Mouse (Mus musculus) embryo, embryonic 10.5 days (tissue): ENCODE results near the gene Il7r.
"Not testable (repeated sequence)": the region's sequence is repeated elsewhere in the genome, so short reads cannot be mapped to it uniquely, and the experiment has no call there.

Experiments
- DNase-seq: peaks from one replicate; pipeline ENCODE4 v3.0.0-alpha.2; 2015; ENCODE audit warnings: low spot score

Il7r gene

DNA sequence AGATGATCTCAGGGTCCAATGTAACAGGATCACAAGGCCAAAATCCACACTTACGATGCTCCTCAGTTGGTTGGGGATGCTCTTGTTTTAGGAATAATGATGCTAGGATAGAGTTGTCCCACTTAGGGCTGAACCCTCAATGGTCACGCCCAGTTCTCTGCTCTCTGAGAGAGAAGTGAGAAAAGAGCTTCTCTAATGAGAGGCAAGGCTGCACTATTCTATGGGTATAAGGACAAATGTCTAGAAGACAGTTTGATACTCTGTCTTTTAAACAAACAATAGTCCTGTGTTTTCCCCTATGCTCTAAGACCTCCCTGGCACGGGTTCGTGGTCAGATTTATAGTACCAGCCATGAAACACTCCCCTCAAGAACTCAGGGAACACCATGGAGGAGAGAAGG, at the start of gene Il7r:
Gene Il7r, minus strand, starts transcription at position 101 of the 400 bp plus-strand sequence.
- no peak for DNase-seq

DNA sequence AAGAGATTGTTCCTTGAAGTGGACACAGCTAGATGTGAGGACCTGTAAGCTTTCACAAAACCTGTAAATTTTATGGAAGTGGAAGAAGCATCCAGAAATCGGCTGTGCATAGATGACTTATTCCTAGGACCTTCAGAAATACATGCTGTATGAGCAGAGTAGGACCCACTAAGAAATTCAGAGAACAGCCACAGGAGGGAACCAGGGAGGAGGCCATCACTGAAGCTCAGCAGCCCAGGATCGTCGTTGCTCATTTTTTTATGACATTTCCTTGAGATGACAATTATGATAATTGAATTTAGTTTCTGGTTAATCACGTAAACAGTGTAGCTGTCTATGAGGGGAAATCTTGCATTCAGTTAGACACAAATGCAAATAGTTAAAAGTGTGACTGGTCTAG, 47.3 kb upstream of the Il7r start:
- no peak for DNase-seq

DNA sequence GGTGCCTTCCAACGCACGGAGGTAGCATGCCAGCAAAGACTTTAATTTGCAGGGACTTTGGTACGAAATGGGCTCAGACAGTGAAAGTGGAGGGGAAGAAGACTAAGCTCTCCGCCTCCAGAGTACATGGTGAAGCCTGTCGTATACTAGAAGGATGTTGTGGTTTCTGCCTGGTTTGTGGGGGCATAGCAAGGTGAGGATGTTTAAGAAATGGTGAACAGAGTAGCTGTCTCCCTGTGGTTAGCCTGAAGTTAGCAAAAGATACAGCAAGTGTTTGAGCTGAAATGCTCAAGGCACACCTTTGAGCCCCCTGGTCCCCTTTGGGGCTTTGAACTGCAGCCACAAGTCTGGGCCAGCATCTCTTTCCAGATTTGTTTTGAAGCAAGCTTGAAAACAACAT, 44.8 kb upstream of the Il7r start:
- DNase-seq, result no peak

DNA sequence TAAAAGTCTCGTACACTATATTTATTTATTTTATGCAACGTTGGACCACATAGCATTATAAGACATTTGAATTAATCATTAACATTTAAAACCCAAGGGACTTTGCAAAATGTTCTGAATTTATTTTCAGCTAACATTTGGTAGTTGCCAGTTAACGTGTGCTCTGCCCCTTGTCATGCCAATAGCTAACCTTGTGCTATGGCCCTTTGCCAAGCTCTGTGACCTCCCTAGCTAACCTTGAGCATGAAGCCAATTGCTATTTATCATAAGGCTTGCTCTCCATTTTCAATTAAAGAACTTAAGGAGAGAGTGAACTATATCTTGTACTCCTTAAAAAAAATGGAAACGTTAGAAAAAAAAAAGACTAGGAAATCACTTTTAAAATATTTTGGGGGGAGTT, 43.4 kb upstream of the Il7r start:
- no peak for DNase-seq

DNA sequence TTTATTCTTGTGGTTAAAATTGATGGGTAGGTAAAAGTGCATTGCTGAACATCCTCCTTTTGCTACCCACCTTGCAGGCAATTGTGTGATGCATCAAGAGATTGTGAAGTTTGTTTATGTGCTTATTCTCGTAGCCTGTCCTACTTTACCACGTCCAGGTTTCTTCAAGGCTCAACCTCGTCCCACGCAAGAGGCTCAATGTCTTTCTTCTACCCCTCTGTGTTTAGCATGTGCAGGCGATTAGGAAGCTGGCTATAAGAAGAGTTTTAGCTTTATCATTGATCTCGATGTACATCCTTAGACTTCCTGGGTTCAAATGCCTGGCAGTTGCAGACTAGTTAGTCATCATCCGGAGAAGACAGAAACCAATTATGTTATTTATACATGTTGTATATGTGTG, 42.7 kb upstream of the Il7r start:
- DNase-seq, result no peak

DNA sequence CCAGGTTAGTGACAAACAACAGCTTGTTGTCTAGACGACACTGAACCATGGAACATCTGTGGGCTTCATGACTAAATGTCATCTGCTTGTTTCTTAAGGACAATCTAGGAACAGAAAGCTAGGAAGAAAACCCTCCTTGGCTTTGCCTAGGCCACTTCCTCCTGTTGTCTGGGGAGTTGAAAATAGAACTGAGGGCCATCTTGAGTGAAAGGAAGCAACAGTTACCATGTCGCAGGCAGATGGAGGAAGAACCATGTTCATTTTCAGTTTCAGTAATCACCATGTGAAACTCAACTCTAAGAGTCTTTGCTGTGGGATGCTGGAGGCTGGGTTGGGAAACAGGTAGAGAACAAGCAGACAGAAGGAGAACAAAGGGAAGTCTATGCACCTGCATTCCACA, 41.9 kb upstream of the Il7r start:
- DNase-seq, result no peak

DNA sequence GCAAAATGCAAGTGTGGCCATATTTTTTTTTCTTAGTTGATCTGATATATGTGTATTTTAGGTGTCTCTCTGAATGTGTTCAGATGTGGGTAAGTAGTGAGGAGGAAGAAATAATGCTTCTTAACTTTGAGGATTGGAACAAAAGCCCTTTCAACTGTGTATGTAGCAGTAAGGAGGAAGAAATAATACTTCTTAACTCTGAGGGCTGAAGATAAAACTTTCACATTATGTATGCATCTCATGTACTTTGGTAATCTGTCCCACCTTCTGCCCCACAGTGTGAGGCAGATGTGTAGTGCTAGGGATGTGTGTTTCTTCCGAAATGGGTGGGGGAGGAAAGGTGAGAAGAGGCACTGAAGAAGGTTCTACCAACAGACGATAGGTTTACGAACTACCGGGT, 37.3 kb upstream of the Il7r start:
- no peak for DNase-seq

DNA sequence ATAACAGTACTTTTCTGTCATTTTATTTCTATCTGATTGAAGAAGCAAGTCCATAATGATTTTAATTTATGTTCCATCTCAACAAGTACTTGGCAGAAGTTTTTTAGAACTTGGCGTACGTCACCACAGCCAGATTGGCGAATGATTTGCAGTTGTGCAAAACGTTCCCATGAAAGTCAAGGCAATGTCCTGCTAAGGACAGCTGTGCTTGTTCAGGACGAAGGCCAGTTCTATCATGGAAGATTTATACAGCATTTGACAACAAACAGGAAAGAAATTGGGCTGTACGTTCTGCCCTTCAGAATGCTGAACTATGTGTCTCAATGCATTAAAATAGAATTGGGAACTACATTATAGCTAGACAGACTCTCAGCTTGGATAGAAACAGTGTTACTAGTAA, 35.4 kb upstream of the Il7r start:
- DNase-seq, result no peak

DNA sequence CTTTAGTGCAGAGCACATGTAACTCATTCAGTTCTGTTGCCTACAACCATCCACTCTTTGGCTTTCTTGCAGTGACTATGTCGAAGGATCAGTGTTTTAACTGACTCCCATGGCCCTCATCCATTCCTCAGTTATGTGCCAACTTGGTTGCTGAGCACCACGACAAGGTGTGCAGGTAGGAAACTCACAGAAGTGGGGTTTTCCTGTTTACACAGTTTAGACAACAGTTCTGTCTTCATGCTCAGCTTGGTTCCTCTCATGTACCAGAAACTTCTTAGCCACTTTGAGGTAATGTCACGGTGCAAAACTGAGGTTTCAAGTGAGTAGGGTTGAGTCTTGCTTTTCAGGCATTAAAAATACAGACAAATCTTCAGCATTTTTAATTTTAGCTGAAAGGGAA, 34.2 kb upstream of the Il7r start:
- no peak for DNase-seq

DNA sequence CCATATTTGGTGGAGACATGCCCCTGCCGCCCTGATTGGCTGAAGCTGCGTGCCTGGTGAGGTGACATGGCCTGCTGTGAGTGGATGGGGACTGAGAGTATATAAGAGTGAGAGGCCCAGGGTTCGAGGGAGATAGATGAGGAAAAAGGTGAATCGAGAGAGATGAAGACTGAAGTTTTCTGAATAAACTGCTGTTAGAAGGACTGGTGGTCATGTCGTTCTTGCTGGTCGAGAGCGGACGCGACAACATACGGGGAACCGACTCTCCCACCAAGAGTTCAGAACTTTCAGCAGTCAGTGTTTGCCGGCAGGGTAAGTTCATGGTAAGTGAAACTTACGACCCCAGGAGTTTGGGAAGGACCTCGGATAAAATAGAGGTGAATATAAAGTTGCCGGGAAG, 27.3 kb upstream of the Il7r start:
- DNase-seq, result not testable (repeated sequence)

DNA sequence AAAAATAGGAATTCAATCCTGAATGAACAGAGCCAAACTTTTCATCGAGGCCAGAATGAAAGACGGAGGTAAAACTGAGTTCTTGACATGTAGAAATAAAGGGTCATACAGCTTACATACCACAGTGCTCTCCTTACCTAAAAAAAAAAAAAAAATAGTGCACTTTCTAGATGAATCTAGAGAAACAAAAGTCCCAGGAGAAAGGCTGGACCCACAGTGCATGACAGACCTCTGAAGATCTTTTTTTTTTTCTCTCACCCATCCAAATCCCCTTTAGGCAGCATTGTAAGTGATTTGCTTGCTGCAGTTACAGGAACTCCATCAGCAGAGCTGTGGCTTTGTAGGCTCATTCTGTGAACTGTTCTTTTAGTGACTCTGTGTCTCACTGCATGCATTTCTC, 19.0 kb upstream of the Il7r start:
- no peak for DNase-seq

DNA sequence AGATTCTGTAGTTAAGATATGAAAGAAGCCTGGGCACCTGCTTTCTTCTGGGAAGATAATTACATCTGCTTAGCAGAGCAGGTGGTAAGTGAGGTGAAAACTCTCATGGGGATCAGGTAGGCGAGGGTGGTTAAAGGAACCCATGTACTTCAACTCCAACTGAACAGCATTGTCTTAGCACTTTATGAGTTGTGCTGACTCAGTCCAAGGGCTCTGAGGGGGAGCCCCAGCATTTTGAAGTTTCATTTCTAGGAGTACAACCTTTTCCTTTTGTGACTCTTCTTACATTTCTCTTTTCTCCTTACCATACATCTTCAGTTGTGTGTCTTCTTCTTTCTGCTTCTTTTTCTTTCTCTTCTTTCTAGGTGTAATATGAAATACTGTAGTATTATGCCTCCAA, 5.2 kb upstream of the Il7r start:
- no peak for DNase-seq

DNA sequence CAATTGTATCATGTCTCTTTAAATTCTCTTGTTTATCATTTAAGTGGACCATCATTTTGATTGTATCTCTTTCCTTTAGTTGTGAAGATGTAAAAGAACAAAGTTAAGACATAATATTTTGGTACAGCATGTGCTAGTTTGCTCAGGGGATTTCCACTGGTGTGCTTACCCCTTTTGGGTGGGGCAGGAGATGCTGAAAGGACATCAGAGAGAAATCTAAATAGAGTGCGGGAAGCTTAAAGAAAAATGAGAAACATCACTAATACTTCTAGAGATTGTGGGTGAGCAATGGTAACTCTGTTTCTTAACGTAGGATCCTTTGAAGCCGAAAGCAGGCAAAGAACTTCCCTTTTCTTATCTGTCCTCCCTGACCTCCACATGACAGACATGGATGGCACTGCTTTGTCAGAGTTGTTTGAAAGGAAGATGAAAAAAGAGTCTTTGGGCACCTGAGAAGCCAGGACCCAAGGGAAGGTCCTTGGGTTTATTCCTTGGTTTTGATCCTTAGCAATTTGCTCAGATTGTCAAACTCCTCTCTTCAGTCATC, 3.5 kb upstream of the Il7r start:
- no peak for DNase-seq

DNA sequence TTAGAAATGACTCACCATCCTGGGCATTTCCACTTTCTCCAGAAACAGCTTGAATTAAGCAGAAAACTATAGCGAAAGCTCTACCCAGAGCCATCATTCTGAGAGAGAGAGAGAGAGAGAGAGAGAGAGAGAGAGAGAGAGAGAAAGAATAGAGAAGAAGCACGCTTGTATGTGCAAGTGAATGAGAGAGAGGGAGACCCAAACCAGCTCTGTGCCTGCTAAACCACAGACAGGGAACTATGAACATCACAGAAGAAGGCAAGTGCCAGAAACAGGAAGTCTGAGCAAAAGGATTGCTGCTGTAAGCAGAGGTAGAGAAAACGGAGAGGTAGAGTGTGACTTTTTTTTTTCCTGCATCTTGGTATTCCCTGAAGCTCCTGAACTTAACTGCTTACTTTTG, 330 bp downstream of the Il7r start:
- DNase-seq, result no peak

DNA sequence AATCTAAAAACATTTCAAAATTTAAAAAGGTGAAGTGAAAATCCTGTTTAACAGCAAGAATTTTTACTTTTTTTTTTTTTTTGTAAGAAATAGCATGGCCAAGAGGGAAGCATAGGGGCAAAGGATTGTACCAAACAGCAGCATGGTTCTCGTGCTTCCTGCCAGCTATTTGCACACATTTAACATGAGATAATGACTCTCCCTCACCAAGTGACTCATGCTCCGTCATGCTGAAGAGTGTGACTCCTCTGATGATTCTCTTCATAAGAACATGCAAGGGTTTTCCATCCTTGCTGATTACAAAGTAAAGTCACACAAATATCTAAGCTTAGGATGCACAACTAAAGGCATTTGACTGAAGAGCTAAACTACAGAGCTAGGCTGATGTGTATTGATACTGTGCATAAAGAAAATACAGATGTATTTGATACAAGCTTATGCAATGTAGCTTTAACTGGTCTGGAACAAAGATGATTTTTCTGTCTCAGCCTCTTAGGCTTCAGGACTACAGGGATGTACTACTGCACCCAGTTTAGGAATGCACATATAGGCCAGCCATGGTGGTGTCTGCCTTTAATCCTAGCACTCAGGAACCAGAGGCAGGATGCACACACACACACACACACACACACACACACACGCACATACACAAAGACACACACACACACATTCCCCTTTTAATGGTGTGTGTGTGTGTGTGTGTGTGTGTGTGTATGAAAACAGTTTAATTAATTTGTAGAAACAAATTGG, 1.6 kb downstream of the Il7r start:
- DNase-seq, result no peak

DNA sequence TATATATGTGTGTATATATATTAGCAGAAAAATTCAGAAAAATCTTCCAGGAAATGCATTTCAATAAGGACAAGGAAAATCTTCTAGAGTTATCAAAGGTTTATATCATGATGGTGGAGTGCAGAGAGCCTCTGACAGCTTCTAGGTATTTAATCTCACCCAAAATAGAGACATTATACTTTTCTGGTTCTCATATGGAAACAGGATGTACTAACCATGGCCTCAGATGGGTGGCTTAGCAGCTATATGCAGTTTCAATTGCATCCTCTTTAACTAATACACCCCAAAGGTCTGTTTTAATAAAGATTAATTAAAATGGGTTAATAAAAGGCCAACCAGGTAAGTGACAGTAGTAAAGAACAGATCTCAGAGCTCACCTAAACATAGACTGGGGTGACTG, 3.6 kb downstream of the Il7r start:
- DNase-seq, result no peak

DNA sequence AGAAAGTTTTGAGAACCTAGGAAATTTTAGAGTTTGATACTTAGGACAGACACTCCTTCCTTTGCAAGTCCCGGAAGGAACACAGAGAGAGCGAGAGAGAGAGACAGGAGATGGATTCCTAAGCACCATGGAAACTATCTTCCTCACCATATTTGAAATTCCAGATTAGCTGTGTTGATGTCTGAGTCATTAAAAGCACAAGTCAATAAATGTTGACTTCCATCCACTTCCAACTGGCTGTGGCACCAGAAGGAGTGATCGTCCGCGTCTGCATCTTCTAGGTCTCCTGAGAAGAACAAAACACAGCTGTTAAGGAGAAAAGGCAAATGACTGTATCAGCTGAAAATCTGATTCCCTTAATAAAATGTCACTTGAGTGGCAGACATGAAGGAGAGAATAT, 5.1 kb downstream of the Il7r start:
- no peak for DNase-seq

DNA sequence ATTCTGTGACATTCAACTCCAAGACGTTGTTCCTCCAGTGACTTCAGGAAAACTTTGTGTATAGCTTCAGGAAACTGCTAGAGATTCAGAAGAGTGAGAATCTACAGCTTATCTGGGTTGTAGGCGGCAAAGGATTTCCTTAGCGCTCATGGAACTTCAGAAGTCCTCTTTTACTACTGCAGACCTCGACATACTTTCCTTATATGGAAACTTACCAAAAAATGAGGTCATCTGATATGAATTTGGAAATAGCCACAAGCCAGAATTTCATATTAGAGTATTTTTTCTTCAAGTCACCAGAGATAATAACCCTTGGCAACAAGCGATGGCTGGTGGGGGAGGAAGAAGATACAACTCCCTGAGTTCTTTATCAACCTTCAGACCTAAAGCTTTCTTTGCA, 6.0 kb downstream of the Il7r start:
- no peak for DNase-seq

DNA sequence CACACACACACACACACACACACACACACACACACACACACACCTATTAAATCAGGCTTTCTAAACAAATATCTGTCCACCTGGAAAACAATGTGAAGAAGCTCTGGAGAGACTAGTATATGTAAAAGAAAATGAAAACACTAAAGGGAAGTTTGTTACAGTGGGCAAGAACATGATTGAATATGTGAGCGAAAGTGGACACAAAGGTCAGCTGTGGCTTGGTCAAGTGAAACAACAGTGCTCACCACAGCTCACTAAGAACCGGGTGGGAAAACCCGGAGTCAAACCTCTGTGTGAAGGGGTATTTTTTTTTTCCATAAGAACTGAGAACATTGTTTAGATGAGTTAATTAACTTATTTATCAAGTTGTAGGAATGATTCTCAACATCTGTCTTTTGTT, 6.9 kb downstream of the Il7r start:
- no peak for DNase-seq

DNA sequence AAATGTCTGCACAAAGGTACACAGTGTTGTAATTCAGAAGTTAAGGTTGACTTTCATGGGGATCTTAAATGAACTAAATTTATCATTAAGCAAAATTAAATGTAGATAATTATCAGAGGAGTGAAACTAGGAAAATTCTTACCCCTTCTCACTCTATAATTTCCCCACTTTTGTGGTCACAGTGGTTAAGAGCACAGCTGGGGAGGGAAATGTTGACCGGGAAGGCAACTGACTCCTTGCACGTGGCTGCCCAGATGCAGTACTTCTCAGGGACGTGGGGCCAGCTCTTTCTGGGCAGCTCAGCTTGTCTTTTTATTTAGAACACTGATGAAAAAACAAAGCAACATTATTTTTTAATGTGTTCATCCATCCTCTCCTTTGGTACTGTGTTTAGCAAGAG, 37.9 kb downstream of the Il7r start:
- no peak for DNase-seq

DNA sequence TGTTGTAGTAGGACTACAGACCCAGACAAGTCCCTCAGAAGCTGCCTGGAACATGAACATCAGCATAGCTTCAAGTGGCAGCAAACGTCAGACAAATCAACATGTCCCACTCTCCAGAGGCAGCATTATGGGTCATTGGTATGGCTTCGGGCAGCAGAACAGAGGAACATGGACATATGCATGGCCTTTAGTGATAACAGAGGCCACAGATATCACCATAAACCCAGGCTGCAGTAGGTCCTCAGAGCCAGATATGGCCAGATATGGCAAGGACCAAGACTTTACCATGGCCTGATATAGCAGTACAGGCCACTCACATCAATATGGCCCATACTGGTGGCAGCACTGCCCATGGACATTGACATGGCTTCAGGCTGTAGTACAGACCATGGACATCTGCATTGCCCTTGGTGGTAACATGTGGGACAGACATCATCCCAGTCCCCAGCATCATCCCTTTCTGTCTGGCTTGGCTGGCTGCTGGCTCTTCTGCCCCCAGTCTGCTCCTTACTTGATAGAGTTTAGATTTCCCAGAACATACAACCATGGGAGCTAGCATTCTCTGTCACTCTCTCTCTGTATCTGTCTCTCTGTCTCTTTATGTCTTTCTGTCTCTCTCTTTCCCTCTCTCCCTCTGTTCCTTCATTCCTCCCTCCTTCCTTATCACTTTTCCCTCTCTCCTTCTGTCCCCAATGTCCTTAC, 40.4 kb downstream of the Il7r start:
- DNase-seq, result no peak

DNA sequence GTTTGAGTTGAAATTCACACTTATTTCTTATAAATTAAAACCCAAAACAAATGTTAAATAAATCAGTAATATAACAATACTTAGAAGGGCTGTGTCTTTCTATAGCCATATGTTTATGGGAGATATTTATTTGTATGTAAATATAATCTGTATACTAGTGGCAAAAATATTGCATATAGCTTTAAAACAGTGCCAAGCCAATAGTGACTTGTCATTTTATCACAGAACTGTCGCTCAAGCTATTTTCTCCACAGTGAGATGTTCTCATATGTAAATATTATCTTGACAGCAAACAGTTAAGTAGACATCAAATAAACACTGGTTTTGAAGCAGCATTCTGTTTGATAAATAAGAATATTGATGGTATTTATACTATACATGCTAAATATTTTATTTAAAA, 56.8 kb downstream of the Il7r start:
- DNase-seq, result no peak

DNA sequence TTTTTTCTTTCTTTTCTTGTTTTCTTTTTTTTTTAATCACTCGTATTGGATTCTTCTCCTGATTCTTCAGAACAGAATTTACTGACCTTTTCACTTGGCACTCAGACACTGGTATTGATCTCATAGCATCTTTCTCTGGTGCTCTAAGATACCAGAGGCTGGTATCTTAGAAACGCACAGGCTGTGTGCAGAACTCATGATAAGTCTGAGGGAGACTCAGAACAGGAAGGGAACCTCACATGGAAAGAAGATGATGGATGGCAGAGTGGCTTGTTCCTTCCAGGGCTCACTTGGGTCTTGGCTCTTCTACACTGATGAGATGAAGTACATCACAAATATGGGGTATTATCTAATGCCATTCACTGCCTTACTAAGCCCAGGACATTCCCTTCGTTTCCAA, 57.4 kb downstream of the Il7r start:
- DNase-seq, result no peak

DNA sequence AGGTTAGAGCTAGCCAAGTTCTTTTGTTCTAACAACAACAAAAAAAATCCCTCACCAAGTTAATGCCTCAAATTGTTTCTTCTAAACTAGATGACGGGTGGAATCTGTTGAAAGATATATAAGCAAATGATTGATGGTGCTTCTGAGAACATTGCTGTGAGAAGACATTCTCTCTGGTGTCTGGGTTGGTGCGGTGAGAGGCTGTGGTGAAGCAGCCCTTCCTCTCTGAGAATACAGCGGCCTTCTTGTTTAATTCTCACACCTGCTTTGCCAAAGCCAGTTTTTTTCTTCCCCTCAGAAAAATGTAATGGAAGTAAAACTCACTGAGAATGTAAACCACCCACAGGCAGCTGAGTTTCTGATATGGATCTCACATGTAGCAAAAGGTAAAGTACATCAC, 57.8 kb downstream of the Il7r start:
- no peak for DNase-seq
